22 mouse cellular contexts compared by ENCODE assay signal in the genomic region with DNA sequence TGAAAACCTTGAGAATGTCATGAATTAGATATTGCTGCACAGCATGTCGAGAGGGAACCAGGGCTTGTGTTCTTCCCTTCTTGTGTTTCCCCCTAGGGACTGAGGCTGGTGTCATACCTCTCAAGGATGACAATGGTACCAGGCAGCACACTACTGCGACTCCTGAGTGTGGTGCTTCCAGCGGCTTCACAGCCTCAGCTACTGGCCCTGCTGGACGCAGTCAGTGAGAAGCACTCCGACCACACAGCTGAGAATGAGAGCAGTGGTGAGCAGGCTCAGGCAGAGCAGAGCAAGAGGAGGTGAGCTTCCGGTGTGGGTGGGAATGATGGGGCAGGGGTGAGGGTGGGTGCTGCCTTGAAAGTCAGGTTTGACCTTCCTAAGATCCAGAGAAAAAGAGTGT.
A peak's percentile ranks its signal among the peaks of the same experiment; 100 is the strongest.
DNase-seq lines count a peak whose midpoint lies in the region; ATAC-seq lines count a peak whose summit lies in the region.
"Had no signal": no experiment of that assay in that cellular context is flagged by ENCODE, and none has a peak within 500 bp of the region (broad histone marks: within the 10 kb centered on the region; RNA-seq: fewer than 3 reads in every experiment).

No protein-coding gene starts in this region.

- no peak overlapping the region for H3K4me2 ChIP-seq in limb, embryonic 12.5 days
- no peak overlapping the region for H3K4me2 ChIP-seq in midbrain, embryonic 16.5 days (ENCODE audit: low read length)
- H3K4me2 ChIP-seq in liver, embryonic 11.5 days = no peak overlapping the region
- H3K4me2 ChIP-seq: embryonic facial prominence, embryonic 12.5 days; embryonic facial prominence, embryonic 15.5 days; heart, embryonic 13.5 days; hindbrain, embryonic 12.5 days had no signal

- H3K4me3 ChIP-seq in limb, embryonic 12.5 days (replicated peaks) = no peak overlapping the region
- H3K4me3 ChIP-seq in limb, embryonic 10.5 days = no peak overlapping the region
- no peak overlapping the region for H3K4me3 ChIP-seq in midbrain, embryonic 16.5 days (ENCODE audit: low read depth, low read length)
- no peak overlapping the region for H3K4me3 ChIP-seq in liver, embryonic 11.5 days (ENCODE audit: low read depth, low read length)
- H3K4me3 ChIP-seq: embryonic facial prominence, embryonic 12.5 days; embryonic facial prominence, embryonic 15.5 days; heart, adult 2 months; heart, embryonic 10.5 days; heart, embryonic 13.5 days; hindbrain, embryonic 12.5 days had no signal

- no peaks in the 10 kb centered on the region for H3K4me1 ChIP-seq in limb, embryonic 12.5 days (replicated peaks)
- no peaks in the 10 kb centered on the region for H3K4me1 ChIP-seq in limb, embryonic 10.5 days
- H3K4me1 ChIP-seq in midbrain, embryonic 16.5 days (ENCODE audit: control insufficient read depth, insufficient read depth, low read length) = no peaks in the 10 kb centered on the region; the same call in 1 of the 2 replicates
- no peaks in the 10 kb centered on the region for H3K4me1 ChIP-seq in liver, embryonic 11.5 days (replicated peaks; ENCODE audit: control insufficient read depth, insufficient read depth, low read length)
- H3K4me1 ChIP-seq: embryonic facial prominence, embryonic 12.5 days; embryonic facial prominence, embryonic 15.5 days; heart, embryonic 10.5 days; heart, embryonic 13.5 days; hindbrain, embryonic 12.5 days had no signal

- 0 out of 2 replicates have a peak overlapping the region, but pooled peaks have one; percentile 27 for H3K9ac ChIP-seq in limb, embryonic 12.5 days (replicated peaks)
- no peak overlapping the region for H3K9ac ChIP-seq in midbrain, embryonic 16.5 days (ENCODE audit: low read depth, low read length)
- no peak overlapping the region for H3K9ac ChIP-seq in liver, embryonic 11.5 days (ENCODE audit: low read depth, low read length)
- H3K9ac ChIP-seq: embryonic facial prominence, embryonic 12.5 days; embryonic facial prominence, embryonic 15.5 days; heart, embryonic 13.5 days; hindbrain, embryonic 12.5 days had no signal

- no peak for ATAC-seq in limb, embryonic 12.5 days (ENCODE audit: insufficient number of reproducible peaks, insufficient read depth, low FRiP score, low TSS enrichment, low read depth)
- no peak for ATAC-seq in midbrain, embryonic 16.5 days
- ATAC-seq in liver, embryonic 11.5 days (replicated peaks; ENCODE audit: low FRiP score) = no peak
- ATAC-seq: CD4-positive, CD25-positive, alpha-beta regulatory T cell, adult 4 months; forebrain, embryonic 14.5 days; hindbrain, embryonic 16.5 days had no signal

- no peak for DNase-seq in limb, embryonic 10.5 days (ENCODE audit: low spot score)
- peak; percentile 35 for DNase-seq in retina, embryonic 14.5 days (ENCODE audit: low spot score)
- DNase-seq in retina, postnatal 1 day = no peak
- DNase-seq in liver, embryonic 11.5 days (ENCODE audit: low spot score) = no peak
- DNase-seq: adrenal gland, adult 2 months; adrenal gland, postnatal 14 days; cerebellum, adult 11 months; cerebellum, adult 2 months; cerebellum, adult 9-11 months; cerebellum, postnatal 25 days; gastrocnemius, postnatal 25 days; heart, adult 2 months had no signal

- WGBS in limb, embryonic 12.5 days = 91% methylated on average over 6 of the region's 6 CpGs
- WGBS in limb, embryonic 10.5 days = 91% methylated on average over 6 of the region's 6 CpGs
- 80% methylated on average over 6 of the region's 6 CpGs for WGBS in midbrain, embryonic 16.5 days
- 80% methylated on average over 6 of the region's 6 CpGs for WGBS in liver, embryonic 11.5 days

- H3K27me3 ChIP-seq in limb, embryonic 12.5 days = no peaks in the 10 kb centered on the region
- H3K27me3 ChIP-seq in limb, embryonic 10.5 days (ENCODE audit: low read depth, poor library complexity, severe bottlenecking) = no peaks in the 10 kb centered on the region
- no peaks in the 10 kb centered on the region for H3K27me3 ChIP-seq in midbrain, embryonic 16.5 days (ENCODE audit: control insufficient read depth, insufficient read depth, low read depth, low read length)
- H3K27me3 ChIP-seq in liver, embryonic 11.5 days (replicated peaks; ENCODE audit: control insufficient read depth, insufficient read depth, low read length) = no peaks in the 10 kb centered on the region
- H3K27me3 ChIP-seq: embryonic facial prominence, embryonic 12.5 days; embryonic facial prominence, embryonic 15.5 days; heart, embryonic 13.5 days; hindbrain, embryonic 12.5 days had no signal

- H3K27ac ChIP-seq in limb, embryonic 12.5 days = no peak overlapping the region
- no peak overlapping the region for H3K27ac ChIP-seq in limb, embryonic 10.5 days
- 0 out of 2 replicates have a peak overlapping the region, but pooled peaks have one; percentile 35 for H3K27ac ChIP-seq in midbrain, embryonic 16.5 days (ENCODE audit: low read length)
- no peak overlapping the region for H3K27ac ChIP-seq in liver, embryonic 11.5 days (ENCODE audit: low read depth, low read length)
- H3K27ac ChIP-seq: embryonic facial prominence, embryonic 12.5 days; embryonic facial prominence, embryonic 15.5 days; heart, adult 2 months; heart, embryonic 10.5 days; heart, embryonic 13.5 days; hindbrain, embryonic 12.5 days had no signal

- H3K36me3 ChIP-seq in limb, embryonic 12.5 days = peaks cover 71% of the 10 kb centered on the region
- H3K36me3 ChIP-seq in limb, embryonic 10.5 days = peaks cover 63% of the 10 kb centered on the region
- H3K36me3 ChIP-seq in midbrain, embryonic 16.5 days (ENCODE audit: control insufficient read depth, insufficient read depth, low read length) = no peaks in the 10 kb centered on the region
- H3K36me3 ChIP-seq in liver, embryonic 11.5 days (ENCODE audit: control insufficient read depth, insufficient read depth, low read length) = 0 out of 2 replicates have a peak, but pooled peaks cover 2% of the 10 kb centered on the region
- H3K36me3 ChIP-seq: hindbrain, embryonic 12.5 days had no signal

- H3K9me3 ChIP-seq in limb, embryonic 12.5 days = no peaks in the 10 kb centered on the region
- no peaks in the 10 kb centered on the region for H3K9me3 ChIP-seq in limb, embryonic 10.5 days (replicated peaks)
- no peaks in the 10 kb centered on the region for H3K9me3 ChIP-seq in midbrain, embryonic 16.5 days (replicated peaks; ENCODE audit: control insufficient read depth, low read length, poor library complexity, severe bottlenecking)
- no peaks in the 10 kb centered on the region for H3K9me3 ChIP-seq in liver, embryonic 11.5 days (ENCODE audit: control insufficient read depth, low read length)
- H3K9me3 ChIP-seq: embryonic facial prominence, embryonic 12.5 days; embryonic facial prominence, embryonic 15.5 days; heart, embryonic 10.5 days; heart, embryonic 13.5 days; hindbrain, embryonic 12.5 days had no signal
